Mouse (Mus musculus) spleen, adult 2 months (tissue): Measurements from ENCODE around the gene Rapgefl1. TPM values are rescaled to one million over a fixed set of nuclear protein-coding genes. Genes with fewer than 3 reads are reported as not detected.
A peak's percentile ranks its signal among the peaks of the same experiment; 100 is the strongest.

ENCODE experiments used
- DNase-seq, 2 experiments: peaks; one replicate each; pipeline versions ENCODE4 v3.0.0 to v3.0.0-alpha.2; 2012 to 2021; ENCODE audit warnings: low spot score in 2 of 2, low read depth in 1 of 2
- H3K27ac ChIP-seq: fragments of 200-500 bp; 2 replicates; pipeline ENCODE4 v1.5.1; 2012; ENCODE audit warnings: low read length, inconsistent platforms; ENCODE audit not compliant: insufficient read depth
- H3K27me3 ChIP-seq: fragments of 200-500 bp; 2 replicates; pipeline ENCODE4 v1.6.1; 2012; ENCODE audit warnings: mild to moderate bottlenecking, moderate library complexity, low read length, inconsistent platforms; ENCODE audit not compliant: control insufficient read depth, insufficient read depth
- H3K36me3 ChIP-seq: fragments of 200-500 bp; 2 replicates; pipeline ENCODE4 v1.6.1; 2012; ENCODE audit warnings: mild to moderate bottlenecking, low read length, inconsistent platforms; ENCODE audit not compliant: control insufficient read depth, insufficient read depth
- H3K4me1 ChIP-seq: fragments of 200-500 bp; 2 replicates; pipeline ENCODE4 v1.6.1; 2011; ENCODE audit warnings: inconsistent platforms; ENCODE audit not compliant: control insufficient read depth, insufficient read depth, insufficient read length
- H3K4me3 ChIP-seq: fragments of 200-500 bp; 2 replicates; pipeline ENCODE4 v1.5.1; 2011; ENCODE audit warnings: mild to moderate bottlenecking, inconsistent platforms; ENCODE audit not compliant: insufficient read depth, insufficient read length; ENCODE audit errors: extremely low read depth
- CTCF ChIP-seq: fragments of 200-500 bp; IDR thresholded peaks from 2 replicates; pipeline ENCODE4 v1.5.1; 2011; ENCODE audit warnings: mild to moderate bottlenecking, inconsistent platforms; ENCODE audit not compliant: insufficient read depth, insufficient read length, insufficient replicate concordance; ENCODE audit errors: extremely low read depth
- POLR2A ChIP-seq: fragments of 200-500 bp; IDR thresholded peaks from 2 replicates; pipeline ENCODE4 v1.6.1; 2011; ENCODE audit warnings: low read depth, low read length, inconsistent platforms
- WGBS: fragments of 180-500 bp; shearing (Covaris S2); methylation state at CpG from one replicate; pipeline ENCODE4 v1.1.7; 2018; 5-methylcytosine and 5-hydroxymethylcytosine counted together
- polyA plus RNA-seq: library from polyadenylated mRNA; depleted of rRNA; stranded (reverse); fragments of >200 nt; gene quantifications from 2 replicates; pipeline ENCODE4 v1.2.3, GENCODE M21; 2012; rRNA removed

The Rapgefl1 gene
- polyA plus RNA-seq, 1 experiment, result 1.9 TPM

DNA sequence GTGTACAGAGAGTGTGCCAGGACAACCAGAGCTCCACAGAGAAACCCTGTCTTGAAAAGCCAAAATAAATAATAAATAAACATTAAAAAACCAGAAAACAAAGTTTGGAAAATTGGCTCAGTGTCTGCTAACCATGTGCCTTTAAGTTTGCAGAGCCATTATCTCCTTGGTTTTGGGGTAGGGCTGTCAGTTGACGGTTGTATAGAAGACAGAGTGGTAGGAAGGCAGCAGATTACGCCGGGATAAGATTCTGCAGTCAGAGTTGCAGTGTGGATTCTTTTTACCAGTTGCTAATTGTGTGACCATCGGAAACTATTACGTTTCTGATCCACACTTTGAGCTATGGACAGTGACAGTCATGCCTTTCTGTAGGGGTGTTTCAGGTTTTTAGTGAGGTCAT, 53.4 kb downstream of the Rapgefl1 start:
- H3K36me3 ChIP-seq, result peaks cover 56% of the 10 kb centered on the region
- no peak for DNase-seq
- TF ChIP-seq CTCF (no peak), POLR2A (no peak)

DNA sequence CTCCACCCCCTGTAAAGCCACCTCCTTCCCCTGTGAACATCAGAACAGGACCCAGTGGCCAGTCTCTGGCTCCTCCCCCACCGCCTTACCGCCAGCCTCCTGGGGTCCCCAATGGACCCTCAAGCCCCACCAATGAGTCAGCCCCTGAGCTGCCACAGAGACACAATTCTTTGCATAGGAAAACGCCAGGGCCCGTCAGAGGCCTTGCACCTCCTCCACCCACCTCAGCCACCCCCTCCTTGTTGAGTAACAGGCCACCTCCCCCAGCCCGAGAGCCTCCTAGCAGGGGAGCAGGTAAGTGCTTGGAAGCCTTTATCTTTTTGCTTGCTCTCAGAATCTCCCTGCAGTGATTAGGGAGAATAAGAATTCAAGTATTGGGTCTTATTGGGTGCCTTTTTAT, 55.8 kb downstream of the Rapgefl1 start:
- H3K27ac ChIP-seq, result no peak overlapping the region
- WGBS, result 94% methylated on average over 5 of the region's 5 CpGs
- H3K4me3 ChIP-seq, result no peak overlapping the region
- TF ChIP-seq CTCF (no peak), POLR2A (no peak)
- peaks cover 52% of the 10 kb centered on the region for H3K36me3 ChIP-seq
- no peak for DNase-seq
- no peaks in the 10 kb centered on the region for H3K27me3 ChIP-seq
- no peaks in the 10 kb centered on the region for H3K4me1 ChIP-seq

More for the DNA sequence above, 53.4 kb downstream of the Rapgefl1 start:
- no peaks in the 10 kb centered on the region for H3K27me3 ChIP-seq
- no peak overlapping the region for H3K27ac ChIP-seq
- WGBS, result 80% methylated on average over 5 of the region's 5 CpGs
- no peak overlapping the region for H3K4me3 ChIP-seq
- no peaks in the 10 kb centered on the region for H3K4me1 ChIP-seq

DNA sequence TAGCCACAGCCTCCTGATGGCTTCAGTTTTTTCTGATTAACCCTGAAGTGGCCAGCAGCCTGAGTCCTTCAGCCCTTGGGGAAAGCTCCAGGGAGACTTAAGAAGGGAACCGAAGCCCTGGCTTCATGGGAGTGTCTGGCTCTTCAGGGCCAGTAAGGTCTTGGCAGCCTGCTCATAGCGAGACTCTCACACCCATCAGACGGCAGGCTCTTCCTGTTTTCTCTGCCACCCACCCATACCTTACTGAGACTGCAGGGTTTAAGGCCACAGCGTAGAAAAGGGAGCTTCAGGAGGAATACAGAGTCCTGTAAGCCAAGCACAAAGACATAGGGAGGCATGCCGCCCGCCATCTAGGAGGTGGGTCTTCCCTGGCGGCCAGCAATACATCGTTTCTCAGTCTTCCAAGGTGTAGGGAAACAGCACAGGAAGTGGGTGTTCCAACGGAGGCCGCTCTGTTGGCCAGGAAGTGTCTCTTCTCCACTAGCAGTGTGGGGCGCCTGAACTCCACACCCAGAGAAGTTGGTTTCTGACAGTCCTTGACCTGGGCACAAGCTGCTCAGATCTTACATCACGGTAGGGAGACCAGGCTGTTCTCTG, 64.0 kb downstream of the Rapgefl1 start:
- peak overlapping the region; percentile 49 for H3K27ac ChIP-seq
- no peaks in the 10 kb centered on the region for H3K27me3 ChIP-seq
- TF ChIP-seq POLR2A, result no peak
- TF ChIP-seq CTCF, result no peak
- peaks cover 34% of the 10 kb centered on the region for H3K36me3 ChIP-seq
- peaks cover 2% of the 10 kb centered on the region; the same call in 1 of the 2 replicates for H3K4me1 ChIP-seq
- H3K4me3 ChIP-seq, result no peak overlapping the region
- 21% methylated on average over 12 of the region's 12 CpGs for WGBS
- DNase-seq, result no peak

DNA sequence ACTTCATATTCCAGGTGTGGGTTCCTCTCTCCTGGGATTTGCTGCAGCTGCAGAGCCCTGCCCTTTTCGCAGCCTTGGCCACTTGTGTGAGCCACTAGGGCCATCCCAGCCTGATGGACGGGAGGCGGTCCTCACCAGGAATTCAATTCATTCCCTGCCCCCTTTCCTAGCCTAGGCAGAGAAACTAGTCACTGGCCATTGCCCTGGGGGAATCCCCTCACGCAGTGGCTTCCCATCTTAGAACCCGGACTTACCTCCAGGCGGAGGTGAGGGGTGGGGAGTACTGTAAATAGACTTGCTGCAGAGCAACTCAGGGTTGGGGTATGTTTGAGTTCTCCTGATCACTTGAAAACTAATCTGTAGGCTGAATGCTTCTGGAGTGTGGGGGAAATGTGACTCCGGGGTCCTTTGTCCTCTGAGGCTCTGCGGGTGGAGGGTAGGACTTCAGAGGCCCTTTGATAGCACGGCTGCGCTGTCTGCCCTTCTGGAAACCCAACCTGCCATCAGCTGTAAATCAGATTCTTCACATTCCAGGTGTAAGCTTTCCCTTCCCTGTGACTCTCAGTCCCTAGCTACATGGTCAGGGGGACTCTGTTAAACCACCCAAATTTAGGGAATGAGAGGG, 66.1 kb downstream of the Rapgefl1 start:
- DNase-seq, result no peak
- Histone ChIP-seq H3K27ac (no peak overlapping the region), H3K36me3 (peaks cover 22% of the 10 kb centered on the region), H3K4me3 (no peak overlapping the region), H3K27me3 (no peaks in the 10 kb centered on the region), H3K4me1 (peaks cover 2% of the 10 kb centered on the region; the same call in 1 of the 2 replicates)
- WGBS, result 92% methylated on average over 10 of the region's 10 CpGs
- TF ChIP-seq POLR2A (no peak), CTCF (no peak)

Other genes with a start within 250 kb of the Rapgefl1 start
- gene Ormdl3, start 249.4 kb upstream of the Rapgefl1 start, polyA plus RNA-seq, result 37.4 and 42.9 TPM in 2 replicates
- gene Lrrc3c, start 238.5 kb upstream of the Rapgefl1 start, polyA plus RNA-seq, result not detected in 2 replicates
- gene Gm12355, start 211.1 kb upstream of the Rapgefl1 start, polyA plus RNA-seq, result not detected in 2 replicates
- gene Gsdma3, start 210.4 kb upstream of the Rapgefl1 start, polyA plus RNA-seq, result not detected in 2 replicates
- gene Gsdma2, start 190.0 kb upstream of the Rapgefl1 start, polyA plus RNA-seq, result not detected in 2 replicates
- not detected in 2 replicates for gene Gsdma, start 172.4 kb upstream of the Rapgefl1 start, polyA plus RNA-seq
- gene Psmd3, start 154.2 kb upstream of the Rapgefl1 start, polyA plus RNA-seq, result 83.1 and 107 TPM in 2 replicates
- gene Csf3, start 135.5 kb upstream of the Rapgefl1 start, polyA plus RNA-seq, result 0.07 and 0.27 TPM in 2 replicates
- gene Med24, start 107.3 kb upstream of the Rapgefl1 start, polyA plus RNA-seq, result 53.6 and 69.1 TPM in 2 replicates
- 19.8 and 20.7 TPM in 2 replicates for gene Thra, start 96.1 kb upstream of the Rapgefl1 start, polyA plus RNA-seq
- 27.7 and 29.0 TPM in 2 replicates for gene Nr1d1, start 61.5 kb upstream of the Rapgefl1 start, polyA plus RNA-seq
- 23.3 and 41.2 TPM in 2 replicates for gene Msl1, start 41.3 kb upstream of the Rapgefl1 start, polyA plus RNA-seq
- 30.2 and 32.6 TPM in 2 replicates for gene Casc3, start 31.9 kb upstream of the Rapgefl1 start, polyA plus RNA-seq
- gene Wipf2, start 26.9 kb downstream of the Rapgefl1 start, polyA plus RNA-seq, result 8.0 and 10.1 TPM in 2 replicates
- gene Cdc6, start 71.0 kb downstream of the Rapgefl1 start, polyA plus RNA-seq, result 1.6 and 2.0 TPM in 2 replicates
- gene Rara, start 91.0 kb downstream of the Rapgefl1 start, polyA plus RNA-seq, result 37.0 and 48.8 TPM in 2 replicates
- gene Gjd3, start 146.2 kb downstream of the Rapgefl1 start, polyA plus RNA-seq, result 0.56 and 0.67 TPM in 2 replicates
- 5.4 and 5.9 TPM in 2 replicates for gene Top2a, start 187.4 kb downstream of the Rapgefl1 start, polyA plus RNA-seq
- 274 and 328 TPM in 2 replicates for gene Igfbp4, start 204.5 kb downstream of the Rapgefl1 start, polyA plus RNA-seq